Mouse (Mus musculus) induced T-regulatory cell, adult 2 months (primary cell): ENCODE data around the gene Slc9a4.
"Not testable (repeated sequence)": the region's sequence is repeated elsewhere in the genome, so short reads cannot be mapped to it uniquely, and the experiment has no call there.

Experiments
- DNase-seq: peaks from one replicate; pipeline ENCODE4 v3.0.0-alpha.2; 2012; ENCODE audit warnings: low read depth

Slc9a4 gene

GRCm38 (mm10) chr1:40579784-40580183, at the start of gene Slc9a4:
Gene Slc9a4 (plus strand): TSS chr1:40580081.
- peak; percentile 55 for DNase-seq

GRCm38 (mm10) chr1:40537577-40537976, 42.3 kb upstream of the Slc9a4 start:
- no peak for DNase-seq

- peak; percentile 90 for DNase-seq
Observed at GRCm38 (mm10) chr1:40544650-40545049, 35.2 kb upstream of the Slc9a4 start.

GRCm38 (mm10) chr1:40546645-40547044, 33.2 kb upstream of the Slc9a4 start:
- no peak for DNase-seq

- no peak for DNase-seq
Observed at GRCm38 (mm10) chr1:40547064-40547572, 32.8 kb upstream of the Slc9a4 start.

- no peak for DNase-seq
Observed at GRCm38 (mm10) chr1:40547762-40548161, 32.1 kb upstream of the Slc9a4 start.

- no peak for DNase-seq
Observed at GRCm38 (mm10) chr1:40569374-40569773, 10.5 kb upstream of the Slc9a4 start.

- no peak for DNase-seq
Observed at GRCm38 (mm10) chr1:40580269-40580668, 388 bp downstream of the Slc9a4 start.

- no peak for DNase-seq
Observed at GRCm38 (mm10) chr1:40586776-40587175, 6.9 kb downstream of the Slc9a4 start.

GRCm38 (mm10) chr1:40590931-40591330, 11.1 kb downstream of the Slc9a4 start:
- DNase-seq = no peak

- DNase-seq = no peak
Observed at GRCm38 (mm10) chr1:40597822-40598221, 17.9 kb downstream of the Slc9a4 start.

- DNase-seq = not testable (repeated sequence)
Observed at GRCm38 (mm10) chr1:40599661-40600060, 19.8 kb downstream of the Slc9a4 start.

GRCm38 (mm10) chr1:40600394-40601327, 20.8 kb downstream of the Slc9a4 start:
- DNase-seq = no peak

- no peak for DNase-seq
Observed at GRCm38 (mm10) chr1:40601461-40601860, 21.6 kb downstream of the Slc9a4 start.

GRCm38 (mm10) chr1:40613219-40613618, 33.3 kb downstream of the Slc9a4 start:
- no peak for DNase-seq

GRCm38 (mm10) chr1:40619093-40619492, 39.2 kb downstream of the Slc9a4 start:
- DNase-seq = peak; percentile 4

- DNase-seq = no peak
Observed at GRCm38 (mm10) chr1:40619871-40620270, 40.0 kb downstream of the Slc9a4 start.

- no peak for DNase-seq
Observed at GRCm38 (mm10) chr1:40624954-40625353, 45.1 kb downstream of the Slc9a4 start.

GRCm38 (mm10) chr1:40626954-40627353, 47.1 kb downstream of the Slc9a4 start:
- no peak for DNase-seq

- DNase-seq = no peak
Observed at GRCm38 (mm10) chr1:40628443-40628842, 48.6 kb downstream of the Slc9a4 start.

GRCm38 (mm10) chr1:40632407-40633062, 52.7 kb downstream of the Slc9a4 start:
- no peak for DNase-seq

GRCm38 (mm10) chr1:40634608-40635007, 54.7 kb downstream of the Slc9a4 start:
- DNase-seq = no peak

GRCm38 (mm10) chr1:40648234-40648633, 68.4 kb downstream of the Slc9a4 start:
- no peak for DNase-seq
